Mouse (Mus musculus): ENCODE measurements at regions not wholly inside any gene's neighbourhood (a gene's known extent, or its start where the extent isn't known, plus 50 kb on each side); places are given as distances from the start of the nearest gene placed in this dataset.

DNA sequence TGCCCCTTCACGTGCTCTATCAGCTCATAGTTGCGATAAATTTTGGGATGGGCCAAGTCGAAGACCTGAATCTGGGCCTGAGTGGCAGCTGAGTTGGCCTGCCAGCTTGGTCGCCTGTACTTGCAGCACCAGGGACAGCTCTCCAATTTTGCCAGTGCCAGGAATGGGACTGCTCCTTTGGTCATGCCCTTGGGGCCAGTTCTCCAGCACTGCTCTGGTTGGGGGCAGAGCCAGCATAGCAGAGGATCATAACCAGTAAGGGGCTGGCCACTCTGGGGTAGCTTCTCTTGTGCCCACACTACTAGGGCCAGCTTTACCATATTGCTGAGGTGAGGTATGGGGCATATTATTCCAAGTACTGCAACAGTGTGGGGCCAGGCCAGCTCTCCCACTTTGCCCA is 397.0 kb upstream of the Cadm2 start:
- no peak for DNase-seq

- DNase-seq: no peak
Measured at GRCm38 (mm10) chr16:67989671-67990070, 369.0 kb upstream of the Cadm2 start.

- no peak for DNase-seq
Measured at GRCm38 (mm10) chr16:67976565-67976964, 355.9 kb upstream of the Cadm2 start.

GRCm38 (mm10) chr16:67968311-67969145 is 347.8 kb upstream of the Cadm2 start:
- DNase-seq: peak; percentile 63

- no peak for DNase-seq
Measured at GRCm38 (mm10) chr16:67949112-67949511, 328.4 kb upstream of the Cadm2 start.

DNA sequence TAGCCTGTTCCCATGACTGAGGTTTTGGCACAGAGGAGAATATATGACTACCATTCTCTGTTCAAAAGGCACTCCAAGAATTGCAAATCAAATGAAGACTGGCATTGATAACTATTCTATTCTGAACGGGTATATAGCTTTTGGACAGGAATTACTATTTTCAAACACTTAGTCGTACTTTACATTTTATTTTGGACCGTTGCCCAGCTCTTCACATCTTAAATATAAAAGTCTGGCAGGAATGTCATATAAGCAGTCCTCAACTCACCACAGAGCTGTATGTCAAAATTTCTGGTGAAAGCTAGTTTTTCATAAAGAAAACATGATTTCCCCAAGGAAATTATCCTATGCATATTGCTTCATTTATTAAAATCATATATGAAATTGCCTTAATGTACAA is 323.7 kb upstream of the Cadm2 start:
- DNase-seq: no peak

DNA sequence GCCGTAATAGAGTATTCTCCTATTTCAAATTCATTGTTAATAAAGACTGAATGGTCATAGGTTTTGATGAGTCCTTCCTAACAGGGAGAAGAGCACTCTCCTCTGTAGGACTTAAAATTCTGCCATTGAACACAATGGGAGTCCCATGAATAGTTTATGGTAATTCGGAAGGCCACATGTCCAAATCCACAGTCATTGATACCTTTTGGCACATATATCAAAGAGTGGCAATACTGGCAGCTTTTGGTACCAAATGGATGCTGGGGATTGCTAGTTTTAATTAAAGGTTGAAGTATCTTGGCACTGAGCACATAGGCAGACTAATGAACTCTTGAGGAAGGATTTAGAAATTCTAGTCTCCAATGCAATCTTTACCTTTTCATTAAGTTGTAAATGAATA is 298.5 kb upstream of the Cadm2 start:
- no peak for DNase-seq

DNA sequence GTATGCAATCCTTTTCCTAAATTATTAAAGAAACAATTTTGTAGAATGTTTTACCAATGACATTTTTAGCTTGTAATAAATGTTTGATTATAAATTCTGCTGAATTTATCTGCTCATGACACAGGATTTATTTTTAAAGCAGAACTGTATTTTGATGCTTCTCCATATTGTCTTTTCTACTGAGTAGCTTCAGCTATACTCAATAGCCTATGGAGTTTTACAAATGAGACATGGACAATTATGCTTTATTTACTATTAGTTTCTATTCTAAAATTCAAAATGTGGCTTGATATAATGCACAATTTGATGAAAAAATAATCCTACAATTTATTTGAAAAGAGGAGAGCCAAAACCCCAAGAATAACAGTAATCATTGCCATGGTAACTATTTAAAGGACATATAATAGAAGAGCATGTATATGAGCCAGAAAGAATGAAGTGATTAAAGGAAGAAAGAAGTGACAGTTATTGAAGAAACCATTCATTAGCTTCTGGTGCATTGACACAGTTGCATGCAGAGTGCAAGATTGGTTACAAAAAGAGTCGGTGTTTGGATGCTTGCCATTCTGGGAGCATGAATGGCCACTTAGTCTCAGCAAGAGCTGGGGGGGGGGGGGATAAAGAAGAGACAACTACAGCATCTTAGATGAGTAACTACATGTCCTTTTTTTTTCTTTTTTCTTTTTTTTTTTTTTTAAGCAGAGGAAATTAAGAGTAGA is 250.8 kb upstream of the Cadm2 start:
- DNase-seq: no peak

GRCm38 (mm10) chr16:67850201-67850600 is 229.5 kb upstream of the Cadm2 start:
- peak; percentile 82 for DNase-seq

- no peak for DNase-seq
Measured at GRCm38 (mm10) chr16:67844481-67844880, 223.8 kb upstream of the Cadm2 start.

GRCm38 (mm10) chr16:67797236-67797635 is 176.5 kb upstream of the Cadm2 start:
- no peak for DNase-seq

GRCm38 (mm10) chr16:67776091-67776490 is 155.4 kb upstream of the Cadm2 start:
- peak; percentile 5 for DNase-seq

GRCm38 (mm10) chr16:67769114-67769513 is 148.4 kb upstream of the Cadm2 start:
- DNase-seq: no peak

DNA sequence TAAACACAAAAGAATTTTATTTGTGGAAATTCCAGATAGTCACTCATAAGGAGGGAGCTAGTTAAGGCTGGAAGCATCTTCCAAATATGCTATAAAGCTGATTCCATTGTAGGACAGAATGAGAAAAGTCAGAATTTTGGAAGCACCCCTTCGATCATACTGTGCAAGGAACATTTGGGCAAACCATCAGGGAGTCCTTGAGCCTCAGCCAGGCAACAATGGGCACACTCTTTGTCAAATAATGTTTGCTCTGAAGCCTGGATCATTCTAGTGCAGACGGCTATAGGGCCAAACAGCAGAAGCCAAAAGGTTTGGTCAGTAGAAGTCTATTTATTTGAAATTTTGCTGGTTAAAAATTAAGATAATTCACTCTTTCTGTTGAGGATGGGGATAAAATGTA is 114.7 kb upstream of the Cadm2 start:
- no peak for DNase-seq

DNA sequence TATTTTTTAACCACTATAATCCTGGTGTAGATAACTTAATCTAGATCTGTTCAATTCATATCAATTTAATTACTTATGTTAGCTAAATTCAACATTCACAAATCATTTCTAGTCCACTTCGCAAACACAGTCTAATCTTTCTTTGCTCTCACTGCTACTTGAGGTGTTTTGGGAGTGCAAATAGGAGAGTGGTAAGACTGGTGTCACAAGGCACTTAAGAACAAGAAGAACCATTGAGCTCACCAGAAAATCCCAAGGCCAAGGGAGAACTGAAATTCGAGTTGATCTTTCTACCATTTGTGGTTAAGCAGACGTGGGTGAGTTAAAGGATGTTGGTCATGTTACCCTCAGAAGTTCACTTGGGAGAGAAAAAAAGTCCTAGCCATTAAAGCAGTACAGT is 77.9 kb upstream of the Cadm2 start:
- no peak for DNase-seq
